Mouse (Mus musculus) right cerebral cortex, postnatal 14 days (tissue): ENCODE measurements around the gene Aff3.
A peak's percentile ranks its signal among the peaks of the same experiment; 100 is the strongest.

ENCODE experiments used
- DNase-seq: peaks from one replicate; pipeline ENCODE4 v3.0.0; 2022

Aff3 gene

GRCm38 (mm10) chr1:38307821-38308704 is 356.7 kb downstream of the Aff3 start:
- peak; percentile 43 for DNase-seq

- DNase-seq, result no peak
Measured at GRCm38 (mm10) chr1:38307234-38307633, 357.5 kb downstream of the Aff3 start.

- DNase-seq, result no peak
Measured at GRCm38 (mm10) chr1:38306146-38306545, 358.6 kb downstream of the Aff3 start.

GRCm38 (mm10) chr1:38304376-38304775 is 360.4 kb downstream of the Aff3 start:
- no peak for DNase-seq

GRCm38 (mm10) chr1:38298291-38298690 is 366.5 kb downstream of the Aff3 start:
- no peak for DNase-seq

GRCm38 (mm10) chr1:38294906-38295305 is 369.8 kb downstream of the Aff3 start:
- DNase-seq, result no peak

GRCm38 (mm10) chr1:38294336-38294695 is 370.4 kb downstream of the Aff3 start:
- no peak for DNase-seq

- DNase-seq, result no peak
Measured at GRCm38 (mm10) chr1:38293671-38294335, 371.0 kb downstream of the Aff3 start.

GRCm38 (mm10) chr1:38292851-38293250 is 371.9 kb downstream of the Aff3 start:
- DNase-seq, result no peak

- DNase-seq, result no peak
Measured at GRCm38 (mm10) chr1:38291915-38292314, 372.8 kb downstream of the Aff3 start.

- no peak for DNase-seq
Measured at GRCm38 (mm10) chr1:38291497-38291896, 373.3 kb downstream of the Aff3 start.

- DNase-seq, result no peak
Measured at GRCm38 (mm10) chr1:38290881-38291280, 373.9 kb downstream of the Aff3 start.

- no peak for DNase-seq
Measured at GRCm38 (mm10) chr1:38289891-38290290, 374.9 kb downstream of the Aff3 start.

- peak; percentile 35 for DNase-seq
Measured at GRCm38 (mm10) chr1:38288716-38289115, 376.0 kb downstream of the Aff3 start.

- no peak for DNase-seq
Measured at GRCm38 (mm10) chr1:38286551-38286950, 378.2 kb downstream of the Aff3 start.

GRCm38 (mm10) chr1:38280549-38280948 is 384.2 kb downstream of the Aff3 start:
- no peak for DNase-seq

- no peak for DNase-seq
Measured at GRCm38 (mm10) chr1:38271312-38271711, 393.4 kb downstream of the Aff3 start.

- DNase-seq, result no peak
Measured at GRCm38 (mm10) chr1:38268246-38269042, 396.3 kb downstream of the Aff3 start.

GRCm38 (mm10) chr1:38263251-38263650 is 401.5 kb downstream of the Aff3 start:
- no peak for DNase-seq

- no peak for DNase-seq
Measured at GRCm38 (mm10) chr1:38262362-38263154, 402.2 kb downstream of the Aff3 start.

GRCm38 (mm10) chr1:38261076-38261475 is 403.7 kb downstream of the Aff3 start:
- no peak for DNase-seq

GRCm38 (mm10) chr1:38259541-38260338 is 405.0 kb downstream of the Aff3 start:
- no peak for DNase-seq
